Mouse (Mus musculus): ENCODE results near the gene Muc1.

DNA sequence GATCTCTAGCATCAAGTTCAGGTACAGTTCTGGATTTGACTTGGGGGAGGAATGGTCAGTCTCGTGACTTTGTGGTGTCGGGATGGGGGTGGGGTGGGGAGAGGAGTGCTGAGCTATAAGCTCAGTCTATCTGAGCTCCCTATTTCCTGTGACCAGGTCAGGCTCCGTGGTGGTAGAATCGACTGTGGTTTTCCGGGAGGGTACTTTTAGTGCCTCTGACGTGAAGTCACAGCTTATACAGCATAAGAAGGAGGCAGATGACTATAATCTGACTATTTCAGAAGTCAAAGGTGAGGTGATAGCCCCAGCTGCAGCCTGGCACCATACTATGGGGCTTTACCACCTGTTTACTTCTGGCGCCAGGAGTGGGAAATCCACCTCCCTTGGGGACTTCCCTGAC is 2.5 kb downstream of the Muc1 start:
- TF ChIP-seq CTCF (IDR thresholded peaks at IDR 0.05; ENCODE audit: control insufficient read depth, insufficient read depth, insufficient replicate concordance, low read depth, low read length) (no peak), POLR2A (IDR thresholded peaks at IDR 0.05; ENCODE audit: control insufficient read depth, low read depth, low read length) (no peak)

Data from testis, adult 2 months (tissue).